Mouse (Mus musculus) embryonic fibroblast, embryonic 13.5 days (primary cell): Measurements from ENCODE around the gene Npc2.

Source experiments
- CTCF ChIP-seq: IDR thresholded peaks from 2 replicates; pipeline ENCODE4 v1.5.1; 2011; ENCODE audit warnings: mild to moderate bottlenecking, control low read depth, low read length, moderate library complexity, borderline replicate concordance; ENCODE audit not compliant: insufficient read depth
- POLR2A ChIP-seq: IDR thresholded peaks from 2 replicates; pipeline ENCODE4 v1.6.1; 2011; ENCODE audit warnings: low read depth, mild to moderate bottlenecking, control low read depth, low read length, moderate library complexity

- TF ChIP-seq CTCF = no peak
- TF ChIP-seq POLR2A = no peak
These were observed 33.1 kb upstream of the Npc2 start for GRCm38 (mm10) chr12:84806010-84806409.
